Mouse (Mus musculus): ENCODE measurements around the gene Hrc. TPM values are rescaled to one million over a fixed set of nuclear protein-coding genes. Genes with fewer than 3 reads are reported as not detected.
"Not testable (repeated sequence)": the region's sequence is repeated elsewhere in the genome, so short reads cannot be mapped to it uniquely, and the experiment has no call there.

Hrc gene
- total and polyA plus RNA-seq, 2 experiments from 2014 or later, result 0.33 to 0.49 TPM

GRCm38 (mm10) chr7:45356087-45356486 is 21.0 kb downstream of the Hrc start:
- no peak for TF ChIP-seq CTCF (IDR thresholded peaks at IDR 0.05)
- peaks cover 42% of the 10 kb centered on the region for H3K36me3 ChIP-seq (ENCODE audit: insufficient read depth, low read length)
- no peaks in the 10 kb centered on the region for H3K27me3 ChIP-seq (ENCODE audit: insufficient read depth, low read length)
- no peak for ATAC-seq (ENCODE audit: low FRiP score)
- H3K4me3 ChIP-seq (ENCODE audit: low read depth, low read length), result no peak overlapping the region
- no peak overlapping the region for H3K27ac ChIP-seq (ENCODE audit: low read depth, low read length)
- H3K4me2 ChIP-seq (ENCODE audit: low read depth, low read length, poor library complexity, severe bottlenecking), result no peak overlapping the region
- 59% methylated on average over 13 of the region's 13 CpGs for WGBS
- no peak overlapping the region for H3K9ac ChIP-seq (replicated peaks; ENCODE audit: low read length, poor library complexity, severe bottlenecking)
- no peak for DNase-seq (ENCODE audit: low spot score)
- H3K4me1 ChIP-seq (ENCODE audit: insufficient read depth, low read length), result no peaks in the 10 kb centered on the region
- H3K9me3 ChIP-seq (ENCODE audit: low read length), result no peaks in the 10 kb centered on the region

DNA sequence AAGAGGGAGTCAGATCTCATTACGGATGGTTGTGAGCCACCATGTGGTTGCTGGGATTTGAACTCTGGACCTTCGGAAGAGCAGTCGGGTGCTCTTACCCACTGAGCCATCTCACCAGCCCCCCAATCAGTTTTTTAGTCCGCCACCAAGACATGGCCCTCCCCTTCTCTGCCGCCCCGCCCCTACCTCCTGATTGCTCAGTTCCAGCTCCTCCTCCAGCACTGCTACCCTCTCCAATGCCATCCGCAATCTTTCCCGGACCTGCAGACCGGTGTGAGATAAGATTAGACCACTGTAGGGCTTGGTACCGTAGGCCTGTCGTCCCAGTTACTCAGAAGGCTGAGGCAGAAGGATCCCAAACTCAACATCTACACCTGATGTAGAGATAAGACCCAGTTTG is 24.0 kb downstream of the Hrc start:
- not testable (repeated sequence) for H3K4me3 ChIP-seq (ENCODE audit: low read depth, low read length); H3K27me3 ChIP-seq (ENCODE audit: insufficient read depth, low read length); H3K4me2 ChIP-seq (ENCODE audit: low read depth, low read length, poor library complexity, severe bottlenecking); H3K9me3 ChIP-seq (ENCODE audit: low read length); H3K27ac ChIP-seq (ENCODE audit: low read depth, low read length); ATAC-seq (ENCODE audit: low FRiP score); DNase-seq (ENCODE audit: low spot score); H3K9ac ChIP-seq (replicated peaks; ENCODE audit: low read length, poor library complexity, severe bottlenecking)
- Histone ChIP-seq H3K36me3 (ENCODE audit: insufficient read depth, low read length) (peaks cover 28% of the 10 kb centered on the region), H3K4me1 (ENCODE audit: insufficient read depth, low read length) (peaks cover 14% of the 10 kb centered on the region; the same call in 1 of the 2 replicates)
- WGBS, result 74% methylated on average over 10 of the region's 11 CpGs

- H3K9me3 ChIP-seq (ENCODE audit: low read length), result no peaks in the 10 kb centered on the region
- peak overlapping the region; percentile 78; the same call in 1 of the 2 replicates for H3K4me2 ChIP-seq (ENCODE audit: low read depth, low read length, poor library complexity, severe bottlenecking)
- 56% methylated on average over 17 of the region's 18 CpGs for WGBS
- no peak for TF ChIP-seq CTCF (IDR thresholded peaks at IDR 0.05)
- 0 out of 2 replicates have a peak, but pooled peaks have one; percentile 1 for ATAC-seq (ENCODE audit: low FRiP score)
- H3K4me1 ChIP-seq (ENCODE audit: insufficient read depth, low read length), result peaks cover 20% of the 10 kb centered on the region; the same call in 1 of the 2 replicates
- no peak for DNase-seq (ENCODE audit: low spot score)
- H3K4me3 ChIP-seq (ENCODE audit: low read depth, low read length), result peak overlapping the region; percentile 41; the same call in 1 of the 2 replicates
- no peaks in the 10 kb centered on the region for H3K27me3 ChIP-seq (ENCODE audit: insufficient read depth, low read length)
- no peak overlapping the region for H3K27ac ChIP-seq (ENCODE audit: low read depth, low read length)
- H3K9ac ChIP-seq (replicated peaks; ENCODE audit: low read length, poor library complexity, severe bottlenecking), result no peak overlapping the region
- H3K36me3 ChIP-seq (ENCODE audit: insufficient read depth, low read length), result peaks cover 20% of the 10 kb centered on the region
Measured at GRCm38 (mm10) chr7:45360404-45361125, 25.5 kb downstream of the Hrc start.

- peak; percentile 86 for ATAC-seq (ENCODE audit: low FRiP score)
- Histone ChIP-seq H3K9ac (replicated peaks; ENCODE audit: low read length, poor library complexity, severe bottlenecking) (peak overlapping the region; percentile 65), H3K4me1 (ENCODE audit: insufficient read depth, low read length) (peaks cover 21% of the 10 kb centered on the region; the same call in 1 of the 2 replicates), H3K27me3 (ENCODE audit: insufficient read depth, low read length) (no peaks in the 10 kb centered on the region), H3K4me3 (ENCODE audit: low read depth, low read length) (peak overlapping the region; percentile 41), H3K36me3 (ENCODE audit: insufficient read depth, low read length) (peaks cover 15% of the 10 kb centered on the region), H3K4me2 (ENCODE audit: low read depth, low read length, poor library complexity, severe bottlenecking) (peak overlapping the region; percentile 78), H3K27ac (ENCODE audit: low read depth, low read length) (peak overlapping the region; percentile 47), H3K9me3 (ENCODE audit: low read length) (no peaks in the 10 kb centered on the region)
- no peak for TF ChIP-seq CTCF (IDR thresholded peaks at IDR 0.05)
- peak; percentile 93 for DNase-seq (ENCODE audit: low spot score)
- WGBS, result under 1% methylated on average over 43 of the region's 43 CpGs
Measured at GRCm38 (mm10) chr7:45361243-45361804, 26.2 kb downstream of the Hrc start.

DNA sequence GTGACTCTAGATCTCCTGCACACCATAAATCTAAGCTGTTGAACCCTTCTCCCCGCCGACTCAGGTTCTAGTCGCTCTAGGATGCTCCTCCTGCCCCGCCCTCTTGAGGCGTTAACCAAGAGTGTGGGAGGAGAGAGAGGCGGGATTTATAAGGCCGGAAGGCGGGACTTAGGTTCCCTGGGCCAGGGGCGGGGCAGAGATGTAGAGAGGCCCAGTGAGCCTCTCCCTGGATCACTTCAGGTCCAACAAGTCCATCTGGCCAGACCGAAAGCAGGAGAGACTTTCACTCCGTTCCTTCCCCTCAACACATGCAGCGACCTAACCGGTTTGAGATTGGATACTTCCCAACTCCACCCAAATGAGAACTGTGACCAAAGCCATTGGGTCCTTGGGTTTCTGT is 27.7 kb downstream of the Hrc start:
- ATAC-seq (ENCODE audit: low FRiP score) (no peak), DNase-seq (ENCODE audit: low spot score) (peak; percentile 58)
- Histone ChIP-seq H3K4me3 (ENCODE audit: low read depth, low read length) (no peak overlapping the region), H3K4me2 (ENCODE audit: low read depth, low read length, poor library complexity, severe bottlenecking) (no peak overlapping the region), H3K9ac (replicated peaks; ENCODE audit: low read length, poor library complexity, severe bottlenecking) (no peak overlapping the region), H3K4me1 (ENCODE audit: insufficient read depth, low read length) (peaks cover 22% of the 10 kb centered on the region; the same call in 1 of the 2 replicates), H3K9me3 (ENCODE audit: low read length) (no peaks in the 10 kb centered on the region), H3K27ac (ENCODE audit: low read depth, low read length) (no peak overlapping the region), H3K27me3 (ENCODE audit: insufficient read depth, low read length) (no peaks in the 10 kb centered on the region), H3K36me3 (ENCODE audit: insufficient read depth, low read length) (0 out of 2 replicates have a peak, but pooled peaks cover 7% of the 10 kb centered on the region)
- no peak for TF ChIP-seq CTCF (IDR thresholded peaks at IDR 0.05)
- 10% methylated on average over 13 of the region's 13 CpGs for WGBS

DNA sequence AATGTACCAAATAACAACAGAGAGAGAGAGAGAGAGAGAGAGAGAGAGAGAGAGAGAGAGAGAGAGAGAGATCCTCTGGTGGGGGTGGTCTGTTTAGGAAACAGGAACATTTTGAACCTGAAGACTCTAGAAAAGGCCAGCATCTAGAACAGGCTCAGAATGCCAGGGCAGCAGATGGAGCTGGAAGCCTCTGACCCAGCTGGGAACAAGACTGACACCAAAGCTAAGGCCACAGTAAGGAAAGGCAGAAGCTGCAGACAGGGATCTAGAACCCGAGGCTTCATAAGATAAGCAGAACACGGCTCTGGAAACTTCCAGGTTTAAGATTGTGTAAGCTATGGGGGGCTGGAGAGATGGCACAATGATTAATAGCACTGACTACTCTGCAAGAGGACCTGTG is 28.9 kb downstream of the Hrc start:
- WGBS, result 97% methylated on average over 2 of the region's 2 CpGs

More for the DNA sequence above, 28.9 kb downstream of the Hrc start:
- Histone ChIP-seq H3K4me3 (ENCODE audit: low read depth, low read length) (no peak overlapping the region), H3K4me1 (ENCODE audit: insufficient read depth, low read length) (peaks cover 30% of the 10 kb centered on the region; the same call in 1 of the 2 replicates), H3K4me2 (ENCODE audit: low read depth, low read length, poor library complexity, severe bottlenecking) (no peak overlapping the region), H3K9ac (replicated peaks; ENCODE audit: low read length, poor library complexity, severe bottlenecking) (no peak overlapping the region), H3K9me3 (ENCODE audit: low read length) (no peaks in the 10 kb centered on the region), H3K36me3 (ENCODE audit: insufficient read depth, low read length) (no peaks in the 10 kb centered on the region), H3K27ac (ENCODE audit: low read depth, low read length) (no peak overlapping the region), H3K27me3 (ENCODE audit: insufficient read depth, low read length) (no peaks in the 10 kb centered on the region)
- TF ChIP-seq CTCF (IDR thresholded peaks at IDR 0.05), result no peak
- DNase-seq (ENCODE audit: low spot score), result no peak
- ATAC-seq (ENCODE audit: low FRiP score), result no peak

All from midbrain, postnatal 0 days (tissue).